Mouse (Mus musculus) adrenal gland, postnatal 14 days (tissue): ENCODE measurements at regions not wholly inside any gene's neighbourhood (a gene's known extent, or its start where the extent isn't known, plus 50 kb on each side); places are given as distances from the start of the nearest gene placed in this dataset.

ENCODE experiments used
- DNase-seq: peaks from one replicate; pipeline ENCODE4 v3.0.0; 2021; ENCODE audit warnings: mixed read lengths

GRCm38 (mm10) chr14:118422351-118423001 lies 155.7 kb downstream of the Gm9376 start:
- DNase-seq, result no peak

GRCm38 (mm10) chr14:118423269-118423668 lies 156.5 kb downstream of the Gm9376 start:
- no peak for DNase-seq

- no peak for DNase-seq
These were observed 159.8 kb downstream of the Gm9376 start for GRCm38 (mm10) chr14:118426562-118426961.

- DNase-seq, result no peak
These were observed 163.5 kb downstream of the Gm9376 start for GRCm38 (mm10) chr14:118430286-118430685.

GRCm38 (mm10) chr14:118430740-118431139 lies 164.0 kb downstream of the Gm9376 start:
- no peak for DNase-seq

- DNase-seq, result no peak
These were observed 164.6 kb downstream of the Gm9376 start for GRCm38 (mm10) chr14:118431241-118431882.
